ENCODE assay signal across 8 mouse cellular contexts in genomic region chr10:23797606-23798005, GRCm38 (mm10). TPM values are rescaled to one million over a fixed set of nuclear protein-coding genes. Genes with fewer than 3 reads are reported as not detected.
DNase-seq lines count a peak whose midpoint lies in the region; ATAC-seq and TF ChIP-seq lines count a peak whose summit lies in the region.

No protein-coding gene starts in this region.

- no peaks in the 10 kb centered on the region for H3K27me3 ChIP-seq in kidney, postnatal 0 days (ENCODE audit: insufficient read depth, low read length)
- no peaks in the 10 kb centered on the region for H3K27me3 ChIP-seq in forebrain, embryonic 12.5 days
- no peaks in the 10 kb centered on the region for H3K27me3 ChIP-seq in limb, embryonic 14.5 days (ENCODE audit: control insufficient read depth, insufficient read depth, low read length)
- no peaks in the 10 kb centered on the region for H3K27me3 ChIP-seq in small intestine, adult 2 months (ENCODE audit: control insufficient read depth, insufficient read depth, low read length)

- no peak for ATAC-seq in kidney, postnatal 0 days (replicated peaks; ENCODE audit: low FRiP score, low read depth)
- ATAC-seq in forebrain, embryonic 12.5 days (ENCODE audit: low FRiP score), result peak; percentile 36; the same call in 1 of the 2 replicates
- ATAC-seq in limb, embryonic 14.5 days (ENCODE audit: low FRiP score, low read depth), result no peak

- WGBS in kidney, postnatal 0 days, result 5% methylated on average over 3 of the region's 3 CpGs
- WGBS in forebrain, embryonic 12.5 days, result 15% methylated on average over 3 of the region's 3 CpGs
- 21% methylated on average over 3 of the region's 3 CpGs for WGBS in limb, embryonic 14.5 days
- 9% methylated on average over 3 of the region's 3 CpGs for WGBS in small intestine, adult 2 months

- H3K4me2 ChIP-seq in kidney, postnatal 0 days (ENCODE audit: low read length), result peak overlapping the region; percentile 91
- H3K4me2 ChIP-seq in forebrain, embryonic 12.5 days, result peak overlapping the region; percentile 69
- H3K4me2 ChIP-seq in limb, embryonic 14.5 days (replicated peaks; ENCODE audit: low read depth, low read length, severe bottlenecking), result peak overlapping the region; percentile 67

- H3K27ac ChIP-seq in kidney, postnatal 0 days, result no peak overlapping the region
- no peak overlapping the region for H3K27ac ChIP-seq in forebrain, embryonic 12.5 days
- H3K27ac ChIP-seq in limb, embryonic 14.5 days (replicated peaks; ENCODE audit: low read depth, low read length), result no peak overlapping the region
- peak overlapping the region; percentile 88; the same call in 1 of the 2 replicates for H3K27ac ChIP-seq in small intestine, adult 2 months (ENCODE audit: insufficient read depth, low read depth, low read length)

- no peak for TF ChIP-seq CTCF in kidney, postnatal 0 days (IDR thresholded peaks at IDR 0.05; ENCODE audit: low read depth)
- no peak for TF ChIP-seq CTCF in small intestine, adult 2 months (IDR thresholded peaks at IDR 0.05; ENCODE audit: extremely low read depth, insufficient read length, insufficient replicate concordance, low read depth, low read length)

- H3K9ac ChIP-seq in kidney, postnatal 0 days (ENCODE audit: low read depth, low read length), result peak overlapping the region; percentile 88
- H3K9ac ChIP-seq in forebrain, embryonic 12.5 days, result peak overlapping the region; percentile 84
- peak overlapping the region; percentile 85 for H3K9ac ChIP-seq in limb, embryonic 14.5 days (ENCODE audit: low read depth, low read length, severe bottlenecking)

- no peaks in the 10 kb centered on the region; the same call in 1 of the 2 replicates for H3K4me1 ChIP-seq in kidney, postnatal 0 days (replicated peaks; ENCODE audit: insufficient read depth, low read length)
- H3K4me1 ChIP-seq in forebrain, embryonic 12.5 days, result peaks cover 16% of the 10 kb centered on the region
- H3K4me1 ChIP-seq in limb, embryonic 14.5 days (ENCODE audit: control insufficient read depth, insufficient read depth, low read length), result no peaks in the 10 kb centered on the region
- H3K4me1 ChIP-seq in small intestine, adult 2 months (ENCODE audit: control insufficient read depth, insufficient read depth, insufficient read length, low read length), result peaks cover 6% of the 10 kb centered on the region; the same call in 1 of the 2 replicates

- H3K9me3 ChIP-seq in kidney, postnatal 0 days (replicated peaks; ENCODE audit: low read length), result no peaks in the 10 kb centered on the region
- H3K9me3 ChIP-seq in forebrain, embryonic 12.5 days, result no peaks in the 10 kb centered on the region
- no peaks in the 10 kb centered on the region for H3K9me3 ChIP-seq in limb, embryonic 14.5 days (ENCODE audit: control insufficient read depth, low read length)

- no peak for DNase-seq in kidney, postnatal 0 days (ENCODE audit: low spot score)
- DNase-seq in kidney, postnatal 10 days, result no peak
- no peak for DNase-seq in limb, embryonic 14.5 days (ENCODE audit: low spot score)
- no peak for DNase-seq in embryo, embryonic 10 days (ENCODE audit: low spot score)
- no peak for DNase-seq in right cerebral cortex, adult 18-20 months
- DNase-seq in layer of hippocampus, adult 11-12 months (ENCODE audit: low spot score), result no peak

- H3K36me3 ChIP-seq in kidney, postnatal 0 days (ENCODE audit: insufficient read depth, low read length), result peaks cover 17% of the 10 kb centered on the region; the same call in 1 of the 2 replicates
- H3K36me3 ChIP-seq in forebrain, embryonic 12.5 days (replicated peaks), result peaks cover 16% of the 10 kb centered on the region
- H3K36me3 ChIP-seq in limb, embryonic 14.5 days (ENCODE audit: control insufficient read depth, insufficient read depth, low read length), result peaks cover 19% of the 10 kb centered on the region
- peaks cover 20% of the 10 kb centered on the region for H3K36me3 ChIP-seq in small intestine, adult 2 months (ENCODE audit: control insufficient read depth, insufficient read depth, low read length)

- no peak for TF ChIP-seq POLR2A in limb, embryonic 14.5 days (IDR thresholded peaks at IDR 0.05; ENCODE audit: borderline replicate concordance, extremely low read depth, insufficient read depth, insufficient read length)
- TF ChIP-seq POLR2A in small intestine, adult 2 months (IDR thresholded peaks at IDR 0.05; ENCODE audit: low read depth, low read length), result no peak

- peak overlapping the region; percentile 78 for H3K4me3 ChIP-seq in kidney, postnatal 0 days (replicated peaks; ENCODE audit: low read depth, low read length)
- H3K4me3 ChIP-seq in forebrain, embryonic 12.5 days (replicated peaks), result peak overlapping the region; percentile 63
- H3K4me3 ChIP-seq in limb, embryonic 14.5 days (replicated peaks; ENCODE audit: low read length), result peak overlapping the region; percentile 64
- no peak overlapping the region for H3K4me3 ChIP-seq in small intestine, adult 2 months (ENCODE audit: low read depth, low read length)

RNA-seq across cellular contexts. Expression of gene Slc18b1, which starts 0.8 kb away (rescaled TPM):
- 16.0 and 20.2 TPM in 2 replicates for polyA plus RNA-seq in kidney, postnatal 0 days (2015; fragmentation: Nextera tagmentation; extraction: Ambion mirVana)
- polyA plus RNA-seq in forebrain, embryonic 12.5 days (2016; fragmentation: Nextera tagmentation; extraction: Ambion mirVana), result 16.6 and 17.2 TPM in 2 replicates
- polyA plus RNA-seq in limb, embryonic 14.5 days (2012; rRNA removed), result 23.8 and 27.8 TPM in 2 replicates
- 16.1 and 22.4 TPM in 2 replicates for polyA plus RNA-seq in limb, embryonic 14.5 days (2014; fragmentation: Nextera tagmentation; extraction: Ambion mirVana)
- polyA plus RNA-seq in small intestine, adult 2 months (2012; rRNA removed), result 9.5 and 16.6 TPM in 2 replicates

RNA-seq across cellular contexts. Expression of gene Rps12, which starts 10.5 kb away (rescaled TPM):
- polyA plus RNA-seq in kidney, postnatal 0 days (2015; fragmentation: Nextera tagmentation; extraction: Ambion mirVana), result 225 and 241 TPM in 2 replicates
- 117 and 131 TPM in 2 replicates for polyA plus RNA-seq in forebrain, embryonic 12.5 days (2016; fragmentation: Nextera tagmentation; extraction: Ambion mirVana)
- 5,532 and 5,668 TPM in 2 replicates for polyA plus RNA-seq in limb, embryonic 14.5 days (2012; rRNA removed)
- 252 and 266 TPM in 2 replicates for polyA plus RNA-seq in limb, embryonic 14.5 days (2014; fragmentation: Nextera tagmentation; extraction: Ambion mirVana)
- polyA plus RNA-seq in small intestine, adult 2 months (2012; rRNA removed), result 1,264 and 1,580 TPM in 2 replicates

RNA-seq across cellular contexts. Expression of gene Vnn3, which starts 53.7 kb away (rescaled TPM):
- polyA plus RNA-seq in kidney, postnatal 0 days (2015; fragmentation: Nextera tagmentation; extraction: Ambion mirVana), result 0.08 and 0.17 TPM in 2 replicates
- not detected in 2 replicates for polyA plus RNA-seq in forebrain, embryonic 12.5 days (2016; fragmentation: Nextera tagmentation; extraction: Ambion mirVana)
- polyA plus RNA-seq in limb, embryonic 14.5 days (2012; rRNA removed), result 0.04 and 0.08 TPM in 2 replicates
- 0.11 and 0.23 TPM in 2 replicates for polyA plus RNA-seq in limb, embryonic 14.5 days (2014; fragmentation: Nextera tagmentation; extraction: Ambion mirVana)
- 0.06 and 0.74 TPM in 2 replicates for polyA plus RNA-seq in small intestine, adult 2 months (2012; rRNA removed)
